Mouse (Mus musculus): ENCODE measurements around the gene Fgfr2.
"Not testable (repeated sequence)": the region's sequence is repeated elsewhere in the genome, so short reads cannot be mapped to it uniquely, and the experiment has no call there.

Fgfr2 gene

GRCm38 (mm10) chr7:133120221-133120751, 2.9 kb downstream of the Fgfr2 start:
- no peak for DNase-seq (ENCODE audit: low spot score)

- no peak for DNase-seq (ENCODE audit: low spot score)
These were observed 5.3 kb downstream of the Fgfr2 start for GRCm38 (mm10) chr7:133117815-133118214.

- DNase-seq (ENCODE audit: low spot score): no peak
These were observed 6.6 kb downstream of the Fgfr2 start for GRCm38 (mm10) chr7:133116542-133116941.

- DNase-seq (ENCODE audit: low spot score): peak; percentile 24
These were observed 7.3 kb downstream of the Fgfr2 start for GRCm38 (mm10) chr7:133115886-133116285.

- DNase-seq (ENCODE audit: low spot score): peak; percentile 27
These were observed 8.2 kb downstream of the Fgfr2 start for GRCm38 (mm10) chr7:133114847-133115470.

- DNase-seq (ENCODE audit: low spot score): no peak
These were observed 9.8 kb downstream of the Fgfr2 start for GRCm38 (mm10) chr7:133113185-133113895.

- peak; percentile 36 for DNase-seq (ENCODE audit: low spot score)
These were observed 10.8 kb downstream of the Fgfr2 start for GRCm38 (mm10) chr7:133112351-133112831.

GRCm38 (mm10) chr7:133109442-133109841, 13.7 kb downstream of the Fgfr2 start:
- no peak for DNase-seq (ENCODE audit: low spot score)

GRCm38 (mm10) chr7:133108695-133109094, 14.5 kb downstream of the Fgfr2 start:
- DNase-seq (ENCODE audit: low spot score): no peak

- no peak for DNase-seq (ENCODE audit: low spot score)
These were observed 20.6 kb downstream of the Fgfr2 start for GRCm38 (mm10) chr7:133102578-133102977.

GRCm38 (mm10) chr7:133101070-133101469, 22.1 kb downstream of the Fgfr2 start:
- DNase-seq (ENCODE audit: low spot score): no peak

- no peak for DNase-seq (ENCODE audit: low spot score)
These were observed 23.0 kb downstream of the Fgfr2 start for GRCm38 (mm10) chr7:133100178-133100577.

- DNase-seq (ENCODE audit: low spot score): no peak
These were observed 23.9 kb downstream of the Fgfr2 start for GRCm38 (mm10) chr7:133099266-133099665.

GRCm38 (mm10) chr7:133098118-133098793, 24.9 kb downstream of the Fgfr2 start:
- no peak for DNase-seq (ENCODE audit: low spot score)

- not testable (repeated sequence) for DNase-seq (ENCODE audit: low spot score)
These were observed 27.5 kb downstream of the Fgfr2 start for GRCm38 (mm10) chr7:133095610-133096009.

GRCm38 (mm10) chr7:133094711-133095495, 28.2 kb downstream of the Fgfr2 start:
- DNase-seq (ENCODE audit: low spot score): no peak

GRCm38 (mm10) chr7:133094161-133094560, 29.0 kb downstream of the Fgfr2 start:
- DNase-seq (ENCODE audit: low spot score): no peak

GRCm38 (mm10) chr7:133093731-133094130, 29.4 kb downstream of the Fgfr2 start:
- no peak for DNase-seq (ENCODE audit: low spot score)

GRCm38 (mm10) chr7:133090641-133091040, 32.5 kb downstream of the Fgfr2 start:
- no peak for DNase-seq (ENCODE audit: low spot score)

- no peak for DNase-seq (ENCODE audit: low spot score)
These were observed 33.4 kb downstream of the Fgfr2 start for GRCm38 (mm10) chr7:133089621-133090260.

GRCm38 (mm10) chr7:133088830-133089261, 34.3 kb downstream of the Fgfr2 start:
- peak; percentile 32 for DNase-seq (ENCODE audit: low spot score)
